Mouse (Mus musculus) bone marrow macrophage, adult 2 months (primary cell): ENCODE results near the gene Caprin1. TPM values are rescaled to one million over a fixed set of nuclear protein-coding genes. Genes with fewer than 3 reads are reported as not detected.

ENCODE experiments used
- H3K27ac ChIP-seq: 2 replicates; pipeline ENCODE4 v1.5.1; 2012; ENCODE audit warnings: low read depth, low read length; ENCODE audit not compliant: insufficient read depth
- H3K4me1 ChIP-seq: 2 replicates; pipeline ENCODE4 v1.6.1; 2012; ENCODE audit warnings: low read length; ENCODE audit not compliant: control insufficient read depth, insufficient read depth
- H3K4me3 ChIP-seq: 2 replicates; pipeline ENCODE4 v1.5.1; 2012; ENCODE audit warnings: mild to moderate bottlenecking, low read length, moderate library complexity; ENCODE audit not compliant: insufficient read depth
- CTCF ChIP-seq: IDR thresholded peaks from 2 replicates; pipeline ENCODE4 v1.5.1; 2012; ENCODE audit warnings: low read depth, mild to moderate bottlenecking, low read length, moderate library complexity
- POLR2A ChIP-seq: IDR thresholded peaks from 2 replicates; pipeline ENCODE4 v1.6.1; 2012; ENCODE audit warnings: mild to moderate bottlenecking, low read depth, low read length, borderline replicate concordance
- polyA plus RNA-seq: library from polyadenylated mRNA; stranded (reverse); fragments of >200 nt; gene quantifications from 2 replicates; pipeline ENCODE4 v1.2.4, GENCODE M21; 2012; ENCODE audit not compliant: missing spikeins, insufficient read depth, insufficient read length

Gene Caprin1
- polyA plus RNA-seq, 1 experiment = 206 TPM

DNA sequence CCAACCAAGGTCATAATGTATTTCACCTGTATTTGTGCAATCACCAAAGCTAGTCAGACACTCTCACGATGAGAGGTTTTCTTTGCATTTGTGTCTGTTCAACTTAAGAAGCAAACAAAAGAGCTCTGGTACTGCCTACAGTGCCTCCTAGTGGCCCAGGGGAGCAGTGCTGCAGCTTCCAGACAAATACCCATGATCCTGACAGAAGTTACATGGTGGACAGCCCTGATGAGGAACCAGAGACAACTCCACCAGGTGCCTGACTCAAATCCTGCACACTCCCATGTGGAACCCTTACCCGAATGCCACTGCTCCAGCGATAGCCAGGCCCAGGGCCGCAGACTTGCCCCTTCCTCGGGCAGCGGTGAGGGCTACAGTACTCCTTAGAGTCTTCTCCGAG, 53.5 kb downstream of the Caprin1 start:
- peak; percentile 70 for TF ChIP-seq CTCF
- TF ChIP-seq POLR2A = no peak
- H3K4me3 ChIP-seq = no peak overlapping the region

DNA sequence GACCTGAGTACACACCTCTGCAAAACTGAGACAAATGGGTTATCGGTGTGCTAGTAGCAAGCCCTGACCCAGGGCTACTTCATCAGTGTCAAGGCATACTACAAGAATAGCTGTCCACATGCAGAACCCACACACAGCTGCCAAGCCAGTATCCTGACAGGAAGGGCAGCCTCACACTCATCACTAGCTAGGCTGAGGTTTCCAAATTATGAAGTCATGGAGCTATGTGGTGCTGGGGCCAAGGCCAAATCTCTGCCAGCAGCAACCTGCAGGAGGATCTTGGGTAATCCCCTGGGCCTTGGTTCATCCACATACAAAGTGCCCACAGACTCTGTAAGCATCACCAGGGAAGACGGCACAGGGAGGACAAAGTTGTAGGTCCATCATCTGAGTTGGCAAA, 53.9 kb downstream of the Caprin1 start:
- Histone ChIP-seq H3K27ac (no peak overlapping the region), H3K4me1 (peaks cover 3% of the 10 kb centered on the region; the same call in 1 of the 2 replicates), H3K4me3 (no peak overlapping the region)
- TF ChIP-seq POLR2A = no peak
- TF ChIP-seq CTCF = no peak

More for the DNA sequence above, 53.5 kb downstream of the Caprin1 start:
- Histone ChIP-seq H3K4me1 (peaks cover 3% of the 10 kb centered on the region; the same call in 1 of the 2 replicates), H3K27ac (no peak overlapping the region)

DNA sequence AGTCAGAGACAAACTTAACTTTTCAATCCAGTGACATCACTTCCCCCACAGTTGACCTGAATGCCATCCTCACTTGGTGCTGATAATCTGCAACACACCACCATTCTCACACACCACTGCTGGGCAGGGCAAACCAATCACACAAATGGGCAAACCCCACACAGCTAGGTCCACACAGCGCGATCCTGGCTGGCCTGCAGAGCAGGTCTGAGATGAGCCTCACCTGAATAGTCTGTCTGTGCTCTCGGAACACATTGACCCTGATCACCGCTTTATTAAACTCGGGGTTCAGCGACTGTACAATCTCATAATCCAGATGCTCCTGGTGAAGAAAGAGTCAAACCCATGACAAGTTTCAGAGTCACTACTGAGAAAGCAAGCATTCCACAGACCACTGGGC, 54.6 kb downstream of the Caprin1 start:
- Histone ChIP-seq H3K4me3 (no peak overlapping the region), H3K4me1 (peaks cover 3% of the 10 kb centered on the region; the same call in 1 of the 2 replicates), H3K27ac (no peak overlapping the region)
- TF ChIP-seq CTCF (no peak), POLR2A (no peak)

DNA sequence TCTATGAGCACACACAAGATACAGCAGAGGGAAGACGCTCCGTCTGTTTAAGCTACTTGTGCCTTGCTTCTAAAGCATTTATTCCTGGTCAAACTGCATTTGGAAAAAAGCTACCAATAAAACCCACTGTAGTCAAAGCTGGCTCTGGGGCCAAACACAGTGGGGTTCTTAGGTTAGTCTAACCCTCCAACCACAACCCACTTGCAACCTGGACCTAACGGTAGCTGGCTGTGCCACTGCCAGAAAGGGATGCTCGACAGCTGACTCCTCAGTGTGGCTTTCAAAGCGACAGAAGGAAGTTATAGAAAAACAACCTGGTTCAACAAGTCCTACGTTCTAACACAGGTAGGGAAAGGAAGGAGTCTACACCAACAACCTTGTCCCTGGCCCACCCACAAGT, 66.0 kb downstream of the Caprin1 start:
- no peak for TF ChIP-seq POLR2A
- TF ChIP-seq CTCF = no peak
- Histone ChIP-seq H3K27ac (no peak overlapping the region), H3K4me1 (no peaks in the 10 kb centered on the region), H3K4me3 (no peak overlapping the region)

DNA sequence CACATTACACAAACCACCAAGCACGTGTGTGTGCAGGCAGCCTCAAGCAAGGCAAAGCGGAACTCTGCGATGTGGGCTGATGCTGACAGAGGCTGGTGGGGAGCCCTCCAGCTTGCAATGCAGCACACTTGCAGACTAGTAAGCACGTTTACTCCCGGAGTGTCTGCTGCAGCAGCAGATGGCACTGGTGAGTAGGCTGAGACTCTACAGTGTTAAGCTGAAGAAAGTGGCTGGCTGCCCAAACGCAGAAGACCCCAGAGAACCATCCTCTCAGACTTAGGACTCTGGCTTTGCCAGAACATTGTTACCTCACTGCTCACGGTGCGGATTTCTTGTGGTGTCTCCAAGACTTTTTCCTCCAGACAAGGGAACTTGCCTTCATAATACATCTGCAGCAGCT, 66.5 kb downstream of the Caprin1 start:
- H3K4me3 ChIP-seq = no peak overlapping the region
- no peak overlapping the region for H3K27ac ChIP-seq
- H3K4me1 ChIP-seq = no peaks in the 10 kb centered on the region
- no peak for TF ChIP-seq POLR2A
- no peak for TF ChIP-seq CTCF

DNA sequence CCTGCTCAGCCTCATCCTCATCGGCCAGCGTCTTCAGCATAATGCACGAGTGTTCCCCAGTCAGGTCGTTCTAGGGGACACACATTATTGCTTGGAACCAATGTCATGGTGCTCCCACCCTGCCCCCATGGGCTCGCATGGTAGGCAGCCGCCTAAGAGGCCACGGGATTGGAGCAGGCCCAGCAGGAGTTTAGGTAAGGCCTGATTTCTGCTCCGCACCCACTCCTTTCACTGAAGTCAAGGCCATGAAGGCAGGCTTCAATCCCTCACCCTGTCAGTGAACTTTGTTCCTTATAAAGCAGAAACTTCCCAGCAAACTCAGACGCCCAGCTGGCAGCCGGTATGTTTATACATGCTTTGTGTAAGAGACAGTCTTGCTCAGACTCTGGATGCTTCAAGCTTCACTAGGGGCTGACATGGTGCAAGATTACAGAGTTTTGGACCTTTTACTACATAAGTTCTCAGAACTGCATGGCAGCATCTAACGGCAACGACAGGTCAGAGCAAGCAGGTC, 69.4 kb downstream of the Caprin1 start:
- TF ChIP-seq POLR2A = no peak
- TF ChIP-seq CTCF = no peak
- no peak overlapping the region for H3K27ac ChIP-seq
- no peaks in the 10 kb centered on the region for H3K4me1 ChIP-seq
- H3K4me3 ChIP-seq = no peak overlapping the region

DNA sequence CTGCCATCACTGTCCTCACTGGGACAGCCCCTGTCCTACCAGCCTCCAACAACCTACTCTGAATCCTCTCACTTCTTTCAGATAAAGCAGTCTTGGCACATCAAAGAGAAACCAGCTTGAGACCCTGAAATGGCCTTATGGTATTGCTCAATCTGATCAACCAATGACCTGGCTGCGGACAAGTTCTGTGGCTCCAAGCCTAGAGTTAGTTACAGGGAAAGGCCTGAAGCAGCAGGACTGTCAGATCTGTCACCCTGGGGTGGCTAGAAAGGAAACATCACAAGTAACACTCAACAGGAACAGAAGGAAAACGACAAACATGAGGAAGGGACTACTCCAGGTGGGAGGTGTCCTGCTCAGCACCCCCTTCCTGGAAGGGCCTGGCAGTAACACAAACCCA, 72.9 kb downstream of the Caprin1 start:
- H3K27ac ChIP-seq = no peak overlapping the region
- TF ChIP-seq POLR2A (no peak), CTCF (no peak)
- H3K4me3 ChIP-seq = no peak overlapping the region
- no peaks in the 10 kb centered on the region for H3K4me1 ChIP-seq

DNA sequence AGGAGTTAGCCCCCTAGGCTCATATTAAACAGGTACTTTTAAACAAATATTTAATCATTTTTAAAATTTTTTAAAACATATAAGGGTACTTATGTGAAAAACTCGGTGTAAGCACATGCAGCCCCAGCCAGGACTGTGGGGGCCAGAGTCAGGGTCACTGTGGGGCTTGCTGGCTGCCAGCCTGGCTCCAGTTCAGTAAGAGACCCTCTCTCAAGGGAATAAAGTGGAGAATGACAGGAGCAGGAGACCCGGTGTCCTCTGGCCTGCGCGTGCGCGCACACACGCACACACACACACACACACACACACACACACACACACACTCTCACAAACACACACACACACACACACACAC, 78.2 kb downstream of the Caprin1 start:
- TF ChIP-seq CTCF (no peak), POLR2A (no peak)
- H3K4me1 ChIP-seq = no peaks in the 10 kb centered on the region
- no peak overlapping the region for H3K4me3 ChIP-seq
- H3K27ac ChIP-seq = no peak overlapping the region

DNA sequence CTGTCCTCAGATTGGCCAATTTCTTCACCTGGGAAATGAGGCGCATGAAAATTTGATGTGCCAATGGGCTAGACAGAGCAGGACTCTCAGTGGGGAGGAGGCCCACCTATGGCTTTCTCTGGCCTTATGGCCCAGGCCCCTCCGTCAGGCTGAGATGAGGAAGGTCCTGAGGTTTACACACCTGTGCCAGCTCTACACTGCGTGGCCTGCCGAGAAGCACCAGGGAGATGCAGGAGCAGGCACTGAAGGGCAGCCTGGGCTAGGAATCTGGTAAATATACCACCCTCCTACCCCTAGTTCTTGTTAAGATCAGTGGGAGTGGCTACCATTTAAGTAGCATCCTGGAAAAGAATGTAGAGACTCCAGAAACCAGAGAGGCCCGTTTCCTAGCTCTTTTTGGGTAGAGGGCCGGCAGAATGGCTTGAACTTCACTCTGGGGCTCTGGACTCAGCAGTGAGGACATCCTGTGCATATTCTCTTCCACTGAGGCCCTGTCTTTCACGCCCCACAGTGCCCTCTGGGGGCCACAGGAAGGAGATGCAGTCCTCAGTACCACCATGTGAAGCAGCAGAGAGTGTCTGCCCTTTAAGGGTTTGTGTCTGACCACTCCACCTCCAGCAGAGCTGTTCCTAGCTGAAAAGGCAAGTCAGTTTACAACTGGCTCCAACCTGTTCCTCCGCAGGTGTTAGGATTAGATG, 78.7 kb downstream of the Caprin1 start:
- Histone ChIP-seq H3K27ac (no peak overlapping the region), H3K4me3 (no peak overlapping the region), H3K4me1 (no peaks in the 10 kb centered on the region)
- TF ChIP-seq CTCF (peak; percentile 54), POLR2A (no peak)

DNA sequence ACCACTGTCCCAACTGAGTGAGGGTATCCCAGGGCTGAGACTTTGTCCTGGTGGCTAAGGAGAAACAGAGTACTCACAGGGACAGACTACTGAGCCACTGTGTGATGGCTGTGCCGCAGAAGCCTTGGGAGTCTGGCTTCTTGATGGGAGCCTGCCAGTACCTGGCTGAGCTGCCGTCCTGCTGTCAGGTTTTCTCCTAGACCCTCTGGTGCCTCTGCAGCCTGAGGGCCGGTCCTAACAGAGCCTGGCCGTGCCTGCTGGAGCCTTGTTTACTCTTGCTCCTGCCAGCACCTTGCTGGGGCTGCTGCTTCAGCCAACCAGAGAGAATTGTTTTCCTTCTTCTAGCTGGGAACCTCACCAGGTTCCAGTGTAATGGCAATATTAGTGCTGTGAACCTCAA, 83.0 kb downstream of the Caprin1 start:
- TF ChIP-seq POLR2A (no peak), CTCF (no peak)
- no peak overlapping the region for H3K4me3 ChIP-seq
- no peaks in the 10 kb centered on the region for H3K4me1 ChIP-seq
- H3K27ac ChIP-seq = no peak overlapping the region
